Mouse (Mus musculus) heart, postnatal 0 days (tissue): ENCODE results near the gene Cldn6. TPM values are rescaled to one million over a fixed set of nuclear protein-coding genes. Genes with fewer than 3 reads are reported as not detected.

Experiments used
- ATAC-seq: fragments of 200-750 bp; cut with Nextera tagmentation; 2 replicates; pipeline ENCODE4 v1.8.0; 2017; ENCODE audit warnings: low read depth, moderate number of reproducible peaks, moderate library complexity; ENCODE audit not compliant: insufficient read depth
- DNase-seq: peaks from one replicate; pipeline ENCODE4 v3.0.0-alpha.2; 2016; ENCODE audit warnings: low spot score
- H3K27ac ChIP-seq: fragments of 300-500 bp; sonication (generic); 2 replicates; pipeline ENCODE4 v1.5.1; 2014; ENCODE audit warnings: low read depth, mild to moderate bottlenecking
- H3K27me3 ChIP-seq: fragments of 300-500 bp; sonication (generic); 2 replicates; pipeline ENCODE4 v1.6.1; 2014; ENCODE audit warnings: low read length, mixed read lengths; ENCODE audit not compliant: control insufficient read depth, insufficient read depth
- H3K36me3 ChIP-seq: fragments of 300-500 bp; sonication (generic); replicated peaks from 2 replicates; pipeline ENCODE4 v1.6.1; 2014; ENCODE audit warnings: low read length, mixed read lengths; ENCODE audit not compliant: control insufficient read depth, insufficient read depth
- H3K4me1 ChIP-seq: fragments of 300-500 bp; sonication (generic); 2 replicates; pipeline ENCODE4 v1.6.1; 2014; ENCODE audit warnings: antibody characterized with exemption; ENCODE audit not compliant: control insufficient read depth, insufficient read depth
- H3K4me2 ChIP-seq: fragments of 300-500 bp; sonication (generic); 2 replicates; pipeline ENCODE4 v1.6.1; 2014; ENCODE audit warnings: low read depth, mild to moderate bottlenecking, low read length, moderate library complexity
- H3K4me3 ChIP-seq: fragments of 300-500 bp; sonication (generic); 2 replicates; pipeline ENCODE4 v1.5.1; 2014; ENCODE audit warnings: low read depth, low read length
- H3K9ac ChIP-seq: fragments of 300-500 bp; sonication (generic); replicated peaks from 2 replicates; pipeline ENCODE4 v1.6.1; 2014; ENCODE audit warnings: low read depth, low read length, mixed read lengths
- H3K9me3 ChIP-seq: fragments of 300-500 bp; sonication (generic); replicated peaks from 2 replicates; pipeline ENCODE4 v1.6.1; 2016; ENCODE audit warnings: low read length; ENCODE audit not compliant: control insufficient read depth
- CTCF ChIP-seq: IDR thresholded peaks from 2 replicates; pipeline ENCODE4 v1.5.1; 2016; ENCODE audit warnings: antibody characterized with exemption, control low read depth, low read depth
- EP300 ChIP-seq: IDR thresholded peaks from 2 replicates; pipeline ENCODE4 v1.6.1; 2016; ENCODE audit warnings: antibody characterized with exemption, low read depth
- WGBS: fragments of 180-500 bp; shearing (Covaris S2); extraction: QIAGEN DNeasy Blood & Tissue Kit; methylation state at CpG from one replicate; pipeline ENCODE4 v1.1.7; 2014; 5-methylcytosine and 5-hydroxymethylcytosine counted together
- polyA plus RNA-seq: library from polyadenylated mRNA; unstranded; fragments of >200 nt; fragmentation: Nextera tagmentation; extraction: Ambion mirVana; gene quantifications from 2 replicates; pipeline ENCODE4 v1.2.1, GENCODE M21; 2015
- total RNA-seq: library from RNA; depleted of rRNA; stranded (reverse); fragments of >200 nt; gene quantifications from 2 replicates; pipeline ENCODE4 v1.2.3, GENCODE M21; 2014; ENCODE audit warnings: low replicate concordance

Cldn6 gene
- total and polyA plus RNA-seq, 2 experiments from 2014 or later, result not detected

DNA sequence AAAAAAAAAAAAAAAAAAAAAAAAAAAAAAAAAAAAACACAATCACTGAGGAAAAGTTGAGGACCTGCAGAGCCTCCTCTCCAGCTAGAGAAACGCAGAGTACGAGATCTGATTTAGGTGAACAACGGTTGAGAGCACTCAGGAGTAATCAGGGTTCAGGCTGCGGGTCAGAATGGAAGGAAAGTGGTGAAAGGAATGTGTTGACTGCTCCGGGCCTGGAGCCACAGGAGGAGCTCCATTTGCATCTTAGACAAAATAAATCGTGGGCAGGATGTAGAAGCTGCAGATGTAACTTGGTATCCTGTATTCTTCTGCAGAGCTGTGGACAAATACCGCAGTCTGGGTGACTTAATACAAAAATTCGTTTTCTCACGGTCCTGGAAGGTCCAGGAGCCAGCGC is 33.2 kb upstream of the Cldn6 start:
- no peaks in the 10 kb centered on the region for H3K36me3 ChIP-seq
- no peak overlapping the region for H3K9ac ChIP-seq
- no peak overlapping the region for H3K4me3 ChIP-seq
- no peaks in the 10 kb centered on the region for H3K9me3 ChIP-seq
- peaks cover 13% of the 10 kb centered on the region for H3K27me3 ChIP-seq
- no peak overlapping the region for H3K4me2 ChIP-seq
- ATAC-seq (no peak), DNase-seq (peak; percentile 17)
- TF ChIP-seq CTCF (no peak), EP300 (no peak)
- no peak overlapping the region for H3K27ac ChIP-seq
- WGBS, result 24% methylated on average over 10 of the region's 10 CpGs
- peaks cover 8% of the 10 kb centered on the region; the same call in 1 of the 2 replicates for H3K4me1 ChIP-seq

DNA sequence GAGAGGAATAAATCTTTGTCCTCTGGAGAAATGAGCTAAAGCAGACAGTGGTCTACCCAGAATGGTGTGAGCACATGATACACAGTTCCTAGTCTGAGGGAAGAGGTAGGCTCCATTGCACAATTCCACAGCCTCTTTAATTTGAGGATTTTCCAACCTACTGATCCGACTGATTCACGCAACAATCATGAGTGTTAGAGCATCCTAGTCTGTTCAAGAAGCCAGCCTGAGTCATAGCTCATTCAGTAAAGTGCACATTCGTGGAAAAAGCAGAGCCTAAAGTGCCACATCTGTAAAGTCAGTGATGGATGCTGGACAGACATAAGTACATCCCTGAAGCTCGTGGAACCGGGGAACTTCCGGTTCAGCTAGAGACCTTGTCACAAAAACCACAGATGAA is 27.7 kb upstream of the Cldn6 start:
- Histone ChIP-seq H3K9ac (no peak overlapping the region), H3K4me3 (no peak overlapping the region), H3K4me1 (no peaks in the 10 kb centered on the region), H3K36me3 (no peaks in the 10 kb centered on the region), H3K27ac (no peak overlapping the region), H3K4me2 (no peak overlapping the region), H3K9me3 (no peaks in the 10 kb centered on the region), H3K27me3 (no peaks in the 10 kb centered on the region)
- DNase-seq, result no peak
- TF ChIP-seq CTCF, result no peak
- no peak for TF ChIP-seq EP300
- WGBS, result 67% methylated on average over 6 of the region's 6 CpGs
- ATAC-seq, result no peak

DNA sequence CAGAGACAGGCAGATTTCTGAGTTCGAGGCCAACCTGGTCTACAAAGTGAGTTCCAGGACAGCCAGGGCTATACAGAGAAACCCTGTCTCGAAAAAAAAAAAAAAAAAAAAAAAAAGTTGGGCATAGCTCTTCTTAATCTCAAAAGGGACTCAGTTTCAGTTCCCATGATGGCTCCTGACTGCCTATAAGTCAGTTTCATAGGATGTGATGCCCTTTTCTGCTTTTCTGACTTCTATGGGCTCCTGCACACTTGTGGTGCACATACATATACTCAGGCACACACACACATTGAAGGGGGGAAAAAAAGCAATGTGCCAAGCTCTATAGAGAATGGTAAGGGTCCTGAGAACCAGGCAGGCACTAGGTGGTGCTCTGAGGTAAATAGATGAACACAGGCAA is 25.7 kb upstream of the Cldn6 start:
- Histone ChIP-seq H3K36me3 (no peaks in the 10 kb centered on the region), H3K9ac (no peak overlapping the region), H3K4me2 (no peak overlapping the region), H3K9me3 (no peaks in the 10 kb centered on the region), H3K4me1 (no peaks in the 10 kb centered on the region), H3K27me3 (no peaks in the 10 kb centered on the region), H3K27ac (no peak overlapping the region), H3K4me3 (no peak overlapping the region)
- no peak for DNase-seq
- 67% methylated on average over 1 of the region's 2 CpGs for WGBS
- ATAC-seq, result no peak
- TF ChIP-seq CTCF, result no peak
- TF ChIP-seq EP300, result no peak

DNA sequence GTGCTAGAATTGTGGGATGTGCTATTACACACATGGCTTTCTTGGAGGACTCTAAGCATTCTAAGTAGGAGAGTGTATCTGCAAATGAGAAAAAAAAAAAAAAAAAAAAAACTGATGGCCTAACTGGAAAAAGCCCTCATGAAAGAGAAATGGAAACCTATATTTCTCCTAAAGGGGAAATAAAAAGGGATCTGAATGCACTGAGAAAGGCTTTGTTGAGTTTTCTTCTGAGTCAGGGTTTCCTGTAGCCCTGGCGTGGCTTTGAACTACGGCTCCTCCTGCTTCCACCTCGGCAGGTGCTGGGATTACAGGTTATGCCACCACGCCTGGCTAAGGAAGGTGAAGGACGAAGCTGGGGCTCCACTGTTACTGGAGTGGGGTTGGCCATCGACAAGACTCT is 25.0 kb upstream of the Cldn6 start:
- Histone ChIP-seq H3K4me1 (no peaks in the 10 kb centered on the region), H3K36me3 (no peaks in the 10 kb centered on the region), H3K27ac (no peak overlapping the region), H3K4me2 (no peak overlapping the region), H3K9me3 (no peaks in the 10 kb centered on the region), H3K9ac (no peak overlapping the region), H3K27me3 (no peaks in the 10 kb centered on the region), H3K4me3 (no peak overlapping the region)
- WGBS, result 50% methylated on average over 6 of the region's 6 CpGs
- ATAC-seq, result no peak
- DNase-seq, result no peak
- no peak for TF ChIP-seq CTCF
- no peak for TF ChIP-seq EP300

DNA sequence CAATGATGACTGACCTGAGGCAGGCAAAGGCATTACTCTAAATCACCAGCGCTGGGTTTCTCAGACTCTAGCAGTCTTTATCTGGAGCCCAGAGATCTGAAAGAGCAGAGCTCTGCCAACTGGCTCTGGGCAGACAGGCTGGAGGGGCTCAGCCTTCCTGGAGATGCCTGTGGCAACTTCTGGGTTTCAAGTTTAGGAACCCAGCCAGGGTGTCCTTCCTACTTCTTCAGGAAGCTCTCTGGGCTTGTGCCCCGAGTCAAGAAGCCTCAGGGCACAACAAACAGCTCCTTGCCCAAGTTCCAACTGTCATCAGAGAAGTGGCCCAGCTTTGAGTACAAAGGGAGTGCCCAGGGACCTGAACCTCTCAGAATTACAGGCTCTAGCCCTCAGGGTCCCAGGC is 24.6 kb upstream of the Cldn6 start:
- Histone ChIP-seq H3K36me3 (no peaks in the 10 kb centered on the region), H3K9ac (no peak overlapping the region), H3K4me1 (no peaks in the 10 kb centered on the region), H3K4me3 (no peak overlapping the region), H3K27ac (no peak overlapping the region), H3K4me2 (no peak overlapping the region), H3K9me3 (no peaks in the 10 kb centered on the region), H3K27me3 (peaks cover 3% of the 10 kb centered on the region; the same call in 1 of the 2 replicates)
- DNase-seq (no peak), ATAC-seq (no peak)
- no peak for TF ChIP-seq CTCF
- no peak for TF ChIP-seq EP300
- 60% methylated on average over 2 of the region's 2 CpGs for WGBS

DNA sequence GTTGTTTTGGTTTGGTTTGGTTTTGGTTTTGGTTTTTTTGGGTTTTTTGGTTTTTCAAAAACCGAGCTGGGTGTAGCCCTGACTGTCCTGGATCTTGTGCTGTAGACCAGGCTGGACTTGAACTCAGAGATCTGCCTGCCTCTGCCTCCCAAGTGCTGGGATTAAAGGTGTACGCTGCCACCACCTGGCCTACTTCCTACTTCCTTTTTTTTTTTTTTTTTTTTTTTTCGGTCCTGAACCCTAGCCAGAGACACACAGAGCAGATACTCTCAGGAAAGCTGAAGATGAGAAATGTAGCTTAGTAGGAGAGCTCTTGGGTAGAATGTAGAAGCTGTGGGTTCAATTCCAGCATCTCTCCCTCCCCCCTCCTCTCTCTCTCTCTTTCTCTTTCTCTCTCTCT is 20.6 kb upstream of the Cldn6 start:
- Histone ChIP-seq H3K9ac (no peak overlapping the region), H3K4me3 (no peak overlapping the region), H3K4me1 (no peaks in the 10 kb centered on the region), H3K9me3 (no peaks in the 10 kb centered on the region), H3K27me3 (peaks cover 37% of the 10 kb centered on the region), H3K4me2 (no peak overlapping the region), H3K36me3 (no peaks in the 10 kb centered on the region), H3K27ac (no peak overlapping the region)
- DNase-seq (no peak), ATAC-seq (no peak)
- TF ChIP-seq CTCF (no peak), EP300 (no peak)
- 68% methylated on average over 2 of the region's 3 CpGs for WGBS
